Mouse (Mus musculus) liver, embryonic 14.5 days (tissue): Measurements from ENCODE around the gene Abat.

Experiments
- CTCF ChIP-seq: IDR thresholded peaks from 2 replicates; pipeline ENCODE4 v1.5.1; 2016; ENCODE audit warnings: antibody characterized with exemption, low read depth, control low read depth
- EP300 ChIP-seq: IDR thresholded peaks from 2 replicates; pipeline ENCODE4 v1.6.1; 2016; ENCODE audit warnings: antibody characterized with exemption, low read depth

DNA sequence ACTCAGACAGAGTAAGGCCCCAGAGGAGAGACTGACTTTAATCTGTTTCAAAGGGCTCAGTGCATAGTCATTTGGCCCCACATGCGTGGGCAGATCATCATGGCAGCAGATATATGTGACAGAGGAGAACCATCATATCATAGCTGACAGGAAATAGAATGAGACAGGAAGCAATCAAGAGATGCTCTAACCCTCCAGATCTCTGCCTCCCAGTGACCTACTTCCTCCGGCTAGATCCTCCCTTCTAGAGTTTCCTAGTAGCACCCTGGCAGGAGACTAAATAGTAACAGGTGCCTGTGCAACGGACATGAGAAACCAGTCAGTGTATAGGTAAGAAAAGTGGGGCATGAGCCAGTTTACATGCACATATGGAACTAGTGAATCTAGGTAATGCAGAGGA is 97.2 kb downstream of the Abat start:
- no peak for TF ChIP-seq CTCF
- TF ChIP-seq EP300: no peak
